Mouse (Mus musculus) 3134 (cell line): ENCODE results near the gene Pygo1.

ENCODE experiments used
- DNase-seq: peaks from one replicate; pipeline ENCODE4 v3.0.0-alpha.2; 2011; ENCODE audit warnings: low spot score; ENCODE audit not compliant: insufficient read length; ENCODE audit errors: extremely low read depth

Pygo1 gene

GRCm38 (mm10) chr9:72925021-72925934 is at the start of gene Pygo1:
Gene Pygo1 (plus strand): TSS chr9:72925645.
- DNase-seq, result no peak

- no peak for DNase-seq
Observed at GRCm38 (mm10) chr9:72875878-72876277, 49.6 kb upstream of the Pygo1 start.

GRCm38 (mm10) chr9:72877905-72878304 is 47.5 kb upstream of the Pygo1 start:
- DNase-seq, result no peak

- DNase-seq, result no peak
Observed at GRCm38 (mm10) chr9:72878656-72879055, 46.8 kb upstream of the Pygo1 start.

GRCm38 (mm10) chr9:72879601-72880000 is 45.8 kb upstream of the Pygo1 start:
- DNase-seq, result no peak

GRCm38 (mm10) chr9:72880225-72880960 is 45.1 kb upstream of the Pygo1 start:
- no peak for DNase-seq

GRCm38 (mm10) chr9:72881026-72881768 is 44.2 kb upstream of the Pygo1 start:
- DNase-seq, result no peak

GRCm38 (mm10) chr9:72883940-72884339 is 41.5 kb upstream of the Pygo1 start:
- DNase-seq, result peak; percentile 31

GRCm38 (mm10) chr9:72889777-72890176 is 35.7 kb upstream of the Pygo1 start:
- no peak for DNase-seq

GRCm38 (mm10) chr9:72890499-72891085 is 34.9 kb upstream of the Pygo1 start:
- no peak for DNase-seq

GRCm38 (mm10) chr9:72892761-72893160 is 32.7 kb upstream of the Pygo1 start:
- no peak for DNase-seq

GRCm38 (mm10) chr9:72894796-72895352 is 30.6 kb upstream of the Pygo1 start:
- no peak for DNase-seq

- DNase-seq, result no peak
Observed at GRCm38 (mm10) chr9:72902057-72902456, 23.4 kb upstream of the Pygo1 start.

- no peak for DNase-seq
Observed at GRCm38 (mm10) chr9:72902611-72903010, 22.8 kb upstream of the Pygo1 start.

GRCm38 (mm10) chr9:72906693-72907103 is 18.7 kb upstream of the Pygo1 start:
- DNase-seq, result no peak

- no peak for DNase-seq
Observed at GRCm38 (mm10) chr9:72911381-72911780, 14.1 kb upstream of the Pygo1 start.

GRCm38 (mm10) chr9:72913551-72913950 is 11.9 kb upstream of the Pygo1 start:
- DNase-seq, result no peak

GRCm38 (mm10) chr9:72915728-72916127 is 9.7 kb upstream of the Pygo1 start:
- DNase-seq, result no peak

GRCm38 (mm10) chr9:72923068-72923467 is 2.4 kb upstream of the Pygo1 start:
- DNase-seq, result no peak

GRCm38 (mm10) chr9:72925935-72926258 is 452 bp downstream of the Pygo1 start:
- no peak for DNase-seq
